Mouse (Mus musculus): Measurements from ENCODE around the gene Sp4. TPM values are rescaled to one million over a fixed set of nuclear protein-coding genes. Genes with fewer than 3 reads are reported as not detected.

The Sp4 gene
- 5.3 and 5.5 TPM in 2 replicates for polyA plus RNA-seq (2015; fragmentation: Nextera tagmentation; extraction: Ambion mirVana)

DNA sequence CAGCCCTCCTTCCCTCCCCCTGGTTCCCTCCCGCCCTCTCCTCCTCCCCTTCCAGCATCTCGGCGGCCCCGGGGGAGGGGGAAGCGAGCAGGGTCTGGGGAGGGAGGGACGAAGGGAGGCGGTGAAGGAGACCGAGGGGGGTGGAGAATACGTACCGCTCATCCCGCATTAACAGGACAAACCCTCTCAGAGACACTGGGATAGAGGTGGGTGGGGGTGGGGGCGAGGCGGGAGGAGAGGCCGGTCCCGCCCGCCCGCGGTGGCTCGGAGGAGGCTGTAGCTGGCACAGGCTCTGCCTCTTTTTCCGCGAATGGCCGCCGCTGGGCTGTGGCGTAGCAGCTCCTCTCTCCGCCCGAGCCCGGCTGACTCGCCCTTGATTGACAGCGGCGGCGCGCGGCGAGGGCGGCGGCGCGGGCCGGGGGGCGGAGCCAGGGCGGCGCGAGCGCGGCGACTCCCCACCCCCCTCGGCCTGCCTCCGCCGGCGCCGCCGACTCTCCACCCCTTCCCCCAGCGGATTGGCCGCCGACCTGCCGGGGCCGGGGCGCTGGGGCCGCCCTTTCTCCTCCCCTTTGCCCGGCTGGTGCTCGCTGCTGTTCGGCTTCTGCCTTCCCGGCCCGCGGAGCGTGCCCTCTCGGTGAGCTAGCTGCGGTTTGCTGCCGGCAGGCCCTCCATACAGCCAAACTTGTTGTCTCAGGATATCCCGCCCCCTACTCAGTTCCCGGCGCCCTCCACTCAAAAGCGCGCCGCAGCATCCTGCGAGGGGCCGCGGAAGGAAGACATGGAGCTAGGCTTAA, at the start of gene Sp4:
Gene Sp4, minus strand, starts transcription at position 369 of the 794 bp plus-strand sequence.
- Histone ChIP-seq H3K4me2 (peak within 1 kb of the TSS; percentile 84), H3K4me1 (replicated peaks) (peaks cover 53% of the 10 kb centered on the region), H3K9me3 (replicated peaks) (no peaks in the 10 kb centered on the region), H3K36me3 (replicated peaks) (peaks cover 14% of the 10 kb centered on the region; the same call in 1 of the 2 replicates), H3K4me3 (replicated peaks) (peak within 1 kb of the TSS; percentile 83), H3K27ac (replicated peaks) (peak within 1 kb of the TSS; percentile 96), H3K9ac (peak within 1 kb of the TSS; percentile 90), H3K27me3 (no peaks in the 10 kb centered on the region)
- ATAC-seq (ENCODE audit: insufficient read depth), result peak; percentile 84
- WGBS (ENCODE audit: insufficient replicate concordance), result 0% methylated on average over 67 of the region's 78 CpGs

DNA sequence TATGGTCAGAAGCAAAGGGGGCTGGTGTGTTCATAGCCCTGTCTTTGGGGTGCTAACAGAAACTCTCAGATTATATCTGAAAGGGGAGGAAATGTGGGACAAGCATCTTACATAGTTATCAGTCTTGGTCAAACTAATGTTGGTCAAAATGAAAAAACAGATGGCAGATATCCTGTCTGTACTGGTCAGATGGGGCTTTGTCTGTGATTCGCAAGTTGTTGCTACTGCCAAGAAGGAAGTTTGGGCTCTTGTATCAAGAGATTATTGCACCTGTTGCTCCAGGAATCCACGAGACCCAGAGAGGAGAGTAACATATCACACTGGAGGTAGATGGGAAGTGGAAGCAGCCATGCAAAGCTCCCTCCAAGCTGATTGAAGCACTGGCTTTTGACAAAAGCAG, 37.9 kb upstream of the Sp4 start:
- no peak overlapping the region for H3K4me2 ChIP-seq
- ATAC-seq (ENCODE audit: insufficient read depth), result no peak
- no peaks in the 10 kb centered on the region for H3K36me3 ChIP-seq (replicated peaks)
- no peaks in the 10 kb centered on the region for H3K27me3 ChIP-seq
- no peak overlapping the region for H3K27ac ChIP-seq (replicated peaks)
- H3K4me3 ChIP-seq (replicated peaks), result no peak overlapping the region
- peaks cover 8% of the 10 kb centered on the region for H3K4me1 ChIP-seq (replicated peaks)
- no peaks in the 10 kb centered on the region for H3K9me3 ChIP-seq (replicated peaks)
- WGBS (ENCODE audit: insufficient replicate concordance), result 28% methylated on average over 2 of the region's 2 CpGs
- H3K9ac ChIP-seq, result no peak overlapping the region

DNA sequence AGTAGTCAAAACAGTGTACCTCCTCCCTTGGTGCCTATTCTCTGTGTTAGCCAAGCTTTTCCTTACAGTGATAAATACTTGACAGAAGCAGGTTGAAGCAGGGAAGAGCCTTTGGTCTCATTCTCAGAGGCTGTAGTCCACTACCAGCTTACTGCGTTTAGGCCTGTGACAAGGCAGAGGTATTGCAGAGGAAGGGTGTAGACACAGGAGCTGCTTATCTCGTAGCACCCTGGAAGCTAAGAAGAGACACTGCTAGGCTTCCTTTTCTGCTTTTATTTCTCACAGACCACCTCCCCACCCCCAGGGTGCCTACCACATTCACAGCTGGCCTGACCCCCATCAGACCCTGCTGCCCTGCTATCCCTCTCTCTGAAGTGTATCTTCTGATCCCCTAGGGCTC, 37.0 kb upstream of the Sp4 start:
- Histone ChIP-seq H3K27me3 (no peaks in the 10 kb centered on the region), H3K4me3 (replicated peaks) (no peak overlapping the region), H3K9me3 (replicated peaks) (no peaks in the 10 kb centered on the region), H3K36me3 (replicated peaks) (no peaks in the 10 kb centered on the region), H3K9ac (no peak overlapping the region), H3K4me1 (replicated peaks) (peaks cover 8% of the 10 kb centered on the region), H3K4me2 (no peak overlapping the region), H3K27ac (replicated peaks) (no peak overlapping the region)
- 15% methylated on average over 2 of the region's 2 CpGs for WGBS (ENCODE audit: insufficient replicate concordance)
- peak; percentile 37; the same call in 1 of the 2 replicates for ATAC-seq (ENCODE audit: insufficient read depth)

DNA sequence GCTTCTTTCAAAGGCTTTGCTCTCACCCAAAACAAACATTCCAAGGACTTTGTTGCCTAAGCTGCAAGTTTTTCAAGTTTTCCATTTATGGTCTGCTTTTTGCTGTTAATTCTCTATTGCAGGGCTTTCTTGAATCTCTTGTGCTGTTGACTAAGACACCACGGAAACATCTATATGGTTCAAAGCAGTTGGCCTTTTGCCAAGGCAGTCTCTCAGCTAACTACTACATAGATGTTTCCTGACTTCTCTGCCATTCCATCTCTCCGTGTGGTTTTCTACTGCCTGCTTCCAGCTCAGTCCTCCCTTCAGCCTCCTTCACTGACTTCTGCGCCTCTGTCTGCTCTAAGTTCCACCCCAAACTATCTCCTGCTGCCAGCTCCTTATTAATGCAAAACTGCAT, 36.1 kb upstream of the Sp4 start:
- no peak for ATAC-seq (ENCODE audit: insufficient read depth)
- no peak overlapping the region for H3K4me2 ChIP-seq
- peaks cover 8% of the 10 kb centered on the region for H3K4me1 ChIP-seq (replicated peaks)
- H3K36me3 ChIP-seq (replicated peaks), result no peaks in the 10 kb centered on the region
- no peaks in the 10 kb centered on the region for H3K27me3 ChIP-seq
- H3K9ac ChIP-seq, result no peak overlapping the region
- H3K9me3 ChIP-seq (replicated peaks), result no peaks in the 10 kb centered on the region
- 76% methylated on average over 3 of the region's 3 CpGs for WGBS (ENCODE audit: insufficient replicate concordance)
- no peak overlapping the region for H3K4me3 ChIP-seq (replicated peaks)
- H3K27ac ChIP-seq (replicated peaks), result no peak overlapping the region

DNA sequence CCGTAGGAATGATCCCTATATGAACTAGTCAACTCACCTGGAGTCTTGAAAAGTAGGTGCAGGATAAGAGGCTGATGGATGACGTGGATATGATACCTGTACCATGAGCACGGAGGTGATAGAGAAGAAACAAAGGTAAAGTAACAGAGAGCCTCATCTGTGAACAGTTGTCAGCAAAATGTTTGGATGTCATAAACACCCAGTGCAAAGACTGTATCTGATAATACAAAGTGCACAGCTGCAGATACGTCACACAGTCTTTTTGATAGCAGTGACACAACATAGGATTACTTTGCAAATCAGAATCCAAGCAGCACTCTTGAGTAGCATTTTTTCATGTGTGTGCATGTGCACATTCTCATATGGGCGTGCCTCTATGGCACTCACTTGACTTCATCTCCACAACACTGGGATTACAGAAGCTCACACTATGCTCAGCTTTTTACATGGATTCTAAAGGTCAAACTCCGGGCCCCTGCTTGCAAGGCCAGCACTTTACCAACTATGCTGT, 27.6 kb upstream of the Sp4 start:
- no peaks in the 10 kb centered on the region for H3K27me3 ChIP-seq
- H3K4me1 ChIP-seq (replicated peaks), result 0 out of 2 replicates have a peak, but pooled peaks cover 2% of the 10 kb centered on the region
- no peak for ATAC-seq (ENCODE audit: insufficient read depth)
- no peaks in the 10 kb centered on the region for H3K9me3 ChIP-seq (replicated peaks)
- H3K4me3 ChIP-seq (replicated peaks), result no peak overlapping the region
- no peak overlapping the region for H3K27ac ChIP-seq (replicated peaks)
- WGBS (ENCODE audit: insufficient replicate concordance), result 65% methylated on average over 6 of the region's 6 CpGs
- H3K36me3 ChIP-seq (replicated peaks), result no peaks in the 10 kb centered on the region
- H3K4me2 ChIP-seq, result no peak overlapping the region
- no peak overlapping the region for H3K9ac ChIP-seq

DNA sequence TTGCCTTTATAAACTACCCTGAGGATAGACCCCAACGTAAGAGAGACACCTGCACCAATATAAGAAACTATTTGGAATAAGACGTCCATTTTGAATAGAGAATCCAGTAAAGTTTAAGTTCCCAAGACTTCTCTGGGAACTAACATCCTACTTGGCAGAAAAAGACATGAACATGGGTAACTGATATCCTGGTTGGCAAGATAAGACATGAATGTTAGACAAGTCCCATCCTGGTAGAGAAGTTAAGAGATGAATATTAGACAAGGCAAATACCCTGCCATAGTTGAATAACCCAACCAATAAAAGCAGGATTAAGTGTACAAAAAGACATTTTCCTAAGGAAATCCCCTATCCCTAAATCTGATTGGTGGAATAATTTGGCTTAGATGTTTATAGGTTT, 26.3 kb upstream of the Sp4 start:
- Histone ChIP-seq H3K27me3 (no peaks in the 10 kb centered on the region), H3K4me3 (replicated peaks) (no peak overlapping the region), H3K4me2 (no peak overlapping the region), H3K9me3 (replicated peaks) (no peaks in the 10 kb centered on the region), H3K9ac (no peak overlapping the region), H3K27ac (replicated peaks) (no peak overlapping the region), H3K36me3 (replicated peaks) (no peaks in the 10 kb centered on the region), H3K4me1 (replicated peaks) (0 out of 2 replicates have a peak, but pooled peaks cover 2% of the 10 kb centered on the region)
- no peak for ATAC-seq (ENCODE audit: insufficient read depth)
- 65% methylated on average over 2 of the region's 2 CpGs for WGBS (ENCODE audit: insufficient replicate concordance)

DNA sequence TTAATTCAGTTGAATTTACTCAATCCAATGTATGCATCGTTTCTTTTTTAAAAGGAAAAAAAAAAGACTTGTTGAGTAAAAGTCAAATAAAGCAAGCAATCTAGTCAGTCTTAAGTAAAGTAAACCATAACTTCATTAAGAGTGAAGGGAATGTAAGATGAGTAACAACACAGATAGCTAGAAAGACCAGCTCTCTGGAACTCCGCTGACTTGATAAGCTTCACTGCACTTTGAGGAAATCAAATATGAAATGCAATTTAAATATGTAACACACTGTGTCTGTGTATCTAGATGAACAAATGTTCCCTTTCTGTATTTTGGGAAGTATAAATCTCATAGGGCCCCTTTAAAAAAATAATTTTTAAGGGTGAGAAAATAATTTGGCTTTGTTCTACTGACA, 24.9 kb upstream of the Sp4 start:
- Histone ChIP-seq H3K27ac (replicated peaks) (no peak overlapping the region), H3K4me2 (no peak overlapping the region), H3K9me3 (replicated peaks) (no peaks in the 10 kb centered on the region), H3K36me3 (replicated peaks) (no peaks in the 10 kb centered on the region), H3K9ac (no peak overlapping the region), H3K27me3 (no peaks in the 10 kb centered on the region), H3K4me1 (replicated peaks) (0 out of 2 replicates have a peak, but pooled peaks cover 2% of the 10 kb centered on the region), H3K4me3 (replicated peaks) (no peak overlapping the region)
- no peak for ATAC-seq (ENCODE audit: insufficient read depth)
- 68% methylated on average over 2 of the region's 2 CpGs for WGBS (ENCODE audit: insufficient replicate concordance)

DNA sequence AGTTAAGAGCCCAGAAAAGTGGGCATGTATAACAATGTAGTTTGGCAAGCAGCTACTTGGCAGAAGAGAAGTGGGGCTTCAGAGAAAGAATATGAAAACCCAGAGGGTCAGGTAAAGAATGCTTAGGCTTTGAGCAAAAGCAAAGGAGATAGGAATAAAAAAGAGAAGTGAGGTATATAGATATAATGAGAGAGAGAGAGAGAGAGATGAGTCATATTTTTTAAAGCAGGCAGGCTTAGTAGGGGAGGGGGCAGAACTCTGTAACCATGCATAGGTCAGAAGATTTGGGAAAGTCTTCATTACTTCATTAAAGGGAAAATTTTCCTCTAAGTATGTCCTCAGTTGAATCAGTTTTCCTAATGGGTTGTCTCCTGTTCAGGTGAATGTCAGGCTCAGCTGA, 18.8 kb upstream of the Sp4 start:
- no peaks in the 10 kb centered on the region for H3K4me1 ChIP-seq (replicated peaks)
- no peaks in the 10 kb centered on the region for H3K27me3 ChIP-seq
- H3K4me3 ChIP-seq (replicated peaks), result no peak overlapping the region
- no peak overlapping the region for H3K4me2 ChIP-seq
- H3K9ac ChIP-seq, result no peak overlapping the region
- no peaks in the 10 kb centered on the region for H3K36me3 ChIP-seq (replicated peaks)
- no peak for ATAC-seq (ENCODE audit: insufficient read depth)
- H3K27ac ChIP-seq (replicated peaks), result no peak overlapping the region
- H3K9me3 ChIP-seq (replicated peaks), result no peaks in the 10 kb centered on the region

DNA sequence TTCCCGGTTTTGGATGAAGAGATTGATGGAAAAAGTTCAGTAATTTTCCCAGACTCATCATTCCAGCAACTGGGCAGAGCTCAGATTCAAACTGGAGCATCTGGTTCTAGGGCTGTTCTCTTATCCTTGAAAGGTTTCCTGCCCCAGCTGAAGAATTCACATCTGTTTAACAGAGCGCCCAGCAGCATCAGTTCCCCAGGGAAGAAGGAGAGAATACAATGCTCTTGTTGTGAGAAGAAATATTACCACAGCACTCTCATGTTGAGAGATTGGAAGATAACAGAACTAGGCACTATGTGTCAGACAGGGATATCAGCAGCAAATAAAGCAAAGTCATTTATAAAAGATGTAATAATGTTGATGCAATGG, 13.2 kb upstream of the Sp4 start:
- 62% methylated on average over 2 of the region's 2 CpGs for WGBS (ENCODE audit: insufficient replicate concordance)
- Histone ChIP-seq H3K36me3 (replicated peaks) (no peaks in the 10 kb centered on the region), H3K9ac (no peak overlapping the region), H3K4me2 (no peak overlapping the region), H3K9me3 (replicated peaks) (no peaks in the 10 kb centered on the region), H3K4me3 (replicated peaks) (no peak overlapping the region), H3K27me3 (no peaks in the 10 kb centered on the region), H3K27ac (replicated peaks) (no peak overlapping the region), H3K4me1 (replicated peaks) (peaks cover 13% of the 10 kb centered on the region)
- ATAC-seq (ENCODE audit: insufficient read depth), result no peak

DNA sequence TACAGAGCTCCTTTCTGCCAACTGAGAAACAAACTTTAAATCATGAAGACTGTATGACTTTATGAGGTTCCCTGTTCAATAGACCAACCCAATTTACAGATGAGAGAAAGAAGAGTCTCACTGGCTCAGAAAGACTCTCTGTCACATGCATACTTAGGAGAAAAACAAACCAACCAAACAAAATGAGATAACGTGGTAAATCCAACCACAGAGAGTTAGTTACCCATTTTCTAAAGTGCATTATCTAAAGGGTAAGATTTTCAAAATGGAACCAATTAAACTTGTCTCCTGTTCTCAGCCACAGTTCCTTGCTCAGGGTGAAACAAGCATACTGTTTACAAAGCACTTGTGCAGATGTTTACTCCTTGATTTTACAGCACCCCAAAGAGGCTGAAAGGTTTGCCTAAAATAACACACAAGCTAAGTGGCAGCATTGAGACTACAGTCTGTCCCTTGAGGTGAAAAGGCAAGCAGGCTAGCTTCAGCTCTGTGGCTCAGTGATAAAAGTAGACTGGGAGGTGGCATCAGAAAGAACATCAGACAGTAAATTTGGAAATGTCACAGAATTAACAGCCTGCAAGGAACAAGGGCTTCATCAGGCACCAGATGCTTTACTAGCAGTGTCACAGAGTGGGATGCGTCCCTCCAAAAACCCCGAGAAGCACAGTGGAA, 12.7 kb upstream of the Sp4 start:
- peaks cover 13% of the 10 kb centered on the region for H3K4me1 ChIP-seq (replicated peaks)
- H3K27me3 ChIP-seq, result no peaks in the 10 kb centered on the region
- no peaks in the 10 kb centered on the region for H3K9me3 ChIP-seq (replicated peaks)
- WGBS (ENCODE audit: insufficient replicate concordance), result 56% methylated on average over 3 of the region's 3 CpGs
- no peaks in the 10 kb centered on the region for H3K36me3 ChIP-seq (replicated peaks)
- no peak overlapping the region for H3K27ac ChIP-seq (replicated peaks)
- no peak overlapping the region for H3K4me2 ChIP-seq
- no peak; the same call in 1 of the 2 replicates for ATAC-seq (ENCODE audit: insufficient read depth)
- H3K9ac ChIP-seq, result no peak overlapping the region
- no peak overlapping the region for H3K4me3 ChIP-seq (replicated peaks)

DNA sequence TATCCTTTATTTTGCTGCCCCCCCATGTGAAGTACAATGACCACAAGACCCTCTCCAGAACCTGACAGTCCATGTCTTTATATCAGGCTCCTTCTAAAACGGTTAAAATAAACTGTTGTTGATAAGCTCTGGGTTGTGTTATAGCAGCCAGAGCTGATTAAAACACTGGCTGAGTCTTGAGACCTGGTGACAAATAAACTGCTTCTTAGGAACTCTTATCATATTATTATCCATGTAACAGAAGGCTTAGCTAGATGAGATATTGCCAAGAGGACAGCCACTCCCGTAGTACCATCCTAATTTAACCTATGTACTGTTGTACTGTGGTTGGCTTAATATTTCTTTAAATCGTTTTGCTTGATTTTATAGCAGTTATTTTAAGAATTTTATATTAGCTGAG, 2.3 kb upstream of the Sp4 start:
- H3K4me1 ChIP-seq (replicated peaks), result peaks cover 44% of the 10 kb centered on the region
- H3K9me3 ChIP-seq (replicated peaks), result no peaks in the 10 kb centered on the region
- 24% methylated on average over 3 of the region's 3 CpGs for WGBS (ENCODE audit: insufficient replicate concordance)
- 0 out of 2 replicates have a peak overlapping the region, but pooled peaks have one; percentile 74 for H3K9ac ChIP-seq
- no peaks in the 10 kb centered on the region for H3K27me3 ChIP-seq
- H3K4me3 ChIP-seq (replicated peaks), result peak overlapping the region; percentile 83
- peaks cover 13% of the 10 kb centered on the region; the same call in 1 of the 2 replicates for H3K36me3 ChIP-seq (replicated peaks)
- H3K4me2 ChIP-seq, result peak overlapping the region; percentile 84
- H3K27ac ChIP-seq (replicated peaks), result peak overlapping the region; percentile 96
- ATAC-seq (ENCODE audit: insufficient read depth), result no peak

All from liver, embryonic 15.5 days (tissue).